Mouse (Mus musculus) C2C12 (cell line): ENCODE measurements around the gene Syne1. TPM values are rescaled to one million over a fixed set of nuclear protein-coding genes. Genes with fewer than 3 reads are reported as not detected.

Experiments
- H3K27me3 ChIP-seq: one replicate; pipeline ENCODE4 v1.6.1; 2011; ENCODE audit not compliant: control insufficient read depth, insufficient read depth, insufficient read length
- H3K36me3 ChIP-seq: one replicate; pipeline ENCODE4 v1.6.1; 2011; ENCODE audit not compliant: control insufficient read depth, insufficient read depth
- H3K4me3 ChIP-seq: one replicate; pipeline ENCODE4 v1.5.1; 2011; ENCODE audit warnings: mild to moderate bottlenecking, control low read depth; ENCODE audit not compliant: poor library complexity, insufficient read depth, severe bottlenecking
- H3K79me2 ChIP-seq: one replicate; pipeline ENCODE4 v1.6.1; 2011; ENCODE audit not compliant: control insufficient read depth, insufficient read depth
- H3K79me3 ChIP-seq: one replicate; pipeline ENCODE4 v1.6.1; 2011; ENCODE audit warnings: low read depth, control low read depth
- H3ac ChIP-seq: one replicate; pipeline ENCODE3; 2011; ENCODE audit warnings: low read depth; ENCODE audit not compliant: control insufficient read depth, insufficient read length
- CEBPB ChIP-seq: IDR thresholded peaks from one replicate; pipeline ENCODE4 v1.6.1; 2011; ENCODE audit warnings: low read depth, mild to moderate bottlenecking, control low read depth, moderate library complexity
- CTCF ChIP-seq: IDR thresholded peaks from one replicate; pipeline ENCODE4 v1.5.1; 2011; ENCODE audit not compliant: control insufficient read depth, insufficient read depth, insufficient read length
- FOSL1 ChIP-seq: IDR thresholded peaks from one replicate; pipeline ENCODE4 v1.8.0; 2011; ENCODE audit warnings: mild to moderate bottlenecking, low read length; ENCODE audit not compliant: poor library complexity, insufficient read depth, severe bottlenecking
- MAX ChIP-seq: IDR thresholded peaks from one replicate; pipeline ENCODE4 v1.6.1; 2011; ENCODE audit warnings: mild to moderate bottlenecking, control low read depth
- MYOD1 ChIP-seq: IDR thresholded peaks from one replicate; pipeline ENCODE4 v1.6.1; 2011; ENCODE audit warnings: low read depth; ENCODE audit not compliant: control insufficient read depth, insufficient read length
- MYOG ChIP-seq: IDR thresholded peaks from one replicate; pipeline ENCODE4 v1.6.1; 2011; ENCODE audit not compliant: control insufficient read depth, insufficient read length; ENCODE audit errors: extremely low read depth
- USF1 ChIP-seq: IDR thresholded peaks from one replicate; pipeline ENCODE4 v1.6.1; 2011; ENCODE audit warnings: low read depth, mild to moderate bottlenecking, control low read depth, moderate library complexity
- polyA plus RNA-seq: library from polyadenylated mRNA; unstranded; fragments of >200 nt; fragmentation: generic; extraction: Trizol; gene quantifications from one replicate; pipeline ENCODE4 v1.2.1, GENCODE M21; 2012; ENCODE audit warnings: missing spikeins

The Syne1 gene
- polyA plus RNA-seq, 1 experiment: 4.1 TPM

DNA sequence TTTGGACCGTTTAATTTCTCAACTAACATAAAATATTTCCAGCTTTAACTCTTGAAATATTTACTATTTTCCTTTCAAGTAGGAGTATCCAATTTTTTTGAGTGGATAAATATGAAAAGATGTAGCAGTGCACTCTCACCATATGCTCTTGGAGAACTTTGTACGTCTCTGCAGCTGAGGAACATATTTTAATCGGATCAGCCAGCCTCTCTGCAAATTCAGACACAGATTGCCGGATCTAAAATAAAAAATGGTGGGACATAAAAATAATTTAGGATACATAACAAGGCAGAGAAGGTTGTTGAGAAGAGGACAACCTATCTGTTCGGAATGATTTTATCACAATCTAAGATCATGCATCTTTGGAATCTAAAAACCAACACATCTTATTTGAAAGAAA is 218.5 kb downstream of the Syne1 start:
- H3ac ChIP-seq: no peak overlapping the region
- no peaks in the 10 kb centered on the region for H3K36me3 ChIP-seq
- no peak overlapping the region for H3K4me3 ChIP-seq
- TF ChIP-seq CEBPB (no peak), CTCF (no peak), MYOG (no peak), MYOD1 (no peak), FOSL1 (no peak), MAX (no peak), USF1 (no peak)
- H3K79me3 ChIP-seq: no peaks in the 10 kb centered on the region
- H3K27me3 ChIP-seq: no peaks in the 10 kb centered on the region
- H3K79me2 ChIP-seq: no peaks in the 10 kb centered on the region

DNA sequence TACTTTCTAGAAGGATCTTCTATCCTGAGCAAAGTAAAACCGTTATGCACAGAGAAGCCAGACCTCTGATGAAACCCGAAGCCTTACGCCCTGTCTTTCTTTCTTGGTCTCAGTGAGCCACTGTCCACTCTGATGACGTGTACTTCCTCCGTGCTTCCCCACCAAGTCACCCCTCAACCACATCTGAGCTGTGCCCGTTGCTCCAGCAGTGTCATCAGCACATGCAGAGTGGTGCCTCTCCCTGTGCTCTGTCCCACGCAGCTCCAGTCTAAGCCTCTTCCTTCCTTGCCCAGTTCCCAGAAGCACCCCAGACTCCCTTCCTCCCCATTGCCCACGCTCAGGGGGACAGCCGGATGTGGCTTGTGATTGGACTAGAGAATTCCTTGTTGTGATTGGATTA is 224.6 kb downstream of the Syne1 start:
- Histone ChIP-seq H3K27me3 (no peaks in the 10 kb centered on the region), H3ac (no peak overlapping the region), H3K79me2 (no peaks in the 10 kb centered on the region), H3K36me3 (no peaks in the 10 kb centered on the region), H3K79me3 (no peaks in the 10 kb centered on the region), H3K4me3 (no peak overlapping the region)
- TF ChIP-seq CTCF: no peak

DNA sequence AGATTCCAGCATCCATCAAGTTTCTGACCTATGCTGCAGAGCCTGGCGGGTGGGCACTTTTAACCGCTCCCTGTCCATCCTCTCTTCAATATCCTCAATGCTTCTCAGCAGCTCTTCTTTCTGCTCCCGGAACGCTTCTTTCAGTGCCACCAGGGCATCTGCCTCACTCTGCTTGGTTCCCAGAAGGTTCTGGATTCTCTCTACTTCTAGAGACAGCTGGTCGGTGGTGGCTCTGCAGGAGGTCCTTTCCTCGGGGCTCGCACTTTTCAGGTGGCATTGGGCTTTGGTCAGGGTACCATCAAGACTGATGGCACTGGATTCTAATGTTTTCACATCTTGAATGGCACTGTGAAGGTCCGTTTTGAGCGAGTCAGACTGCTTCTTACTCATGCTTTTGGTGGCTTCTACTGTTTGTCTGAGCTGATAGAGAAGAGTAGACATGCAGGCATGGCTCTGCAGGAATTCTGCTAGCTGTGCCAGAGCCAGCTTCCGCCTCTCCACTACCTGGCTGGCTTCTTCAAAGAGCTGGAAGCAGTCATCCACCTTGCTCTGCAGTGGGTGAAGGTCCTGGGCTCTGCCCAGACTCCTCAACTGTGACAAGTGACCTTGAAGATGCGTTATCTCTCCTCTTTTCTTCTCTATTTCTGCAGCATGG is 227.4 kb downstream of the Syne1 start:
- H3ac ChIP-seq: no peak overlapping the region
- no peak for TF ChIP-seq USF1
- no peaks in the 10 kb centered on the region for H3K36me3 ChIP-seq
- H3K27me3 ChIP-seq: no peaks in the 10 kb centered on the region
- H3K4me3 ChIP-seq: no peak overlapping the region
- H3K79me3 ChIP-seq: no peaks in the 10 kb centered on the region
- no peaks in the 10 kb centered on the region for H3K79me2 ChIP-seq

DNA sequence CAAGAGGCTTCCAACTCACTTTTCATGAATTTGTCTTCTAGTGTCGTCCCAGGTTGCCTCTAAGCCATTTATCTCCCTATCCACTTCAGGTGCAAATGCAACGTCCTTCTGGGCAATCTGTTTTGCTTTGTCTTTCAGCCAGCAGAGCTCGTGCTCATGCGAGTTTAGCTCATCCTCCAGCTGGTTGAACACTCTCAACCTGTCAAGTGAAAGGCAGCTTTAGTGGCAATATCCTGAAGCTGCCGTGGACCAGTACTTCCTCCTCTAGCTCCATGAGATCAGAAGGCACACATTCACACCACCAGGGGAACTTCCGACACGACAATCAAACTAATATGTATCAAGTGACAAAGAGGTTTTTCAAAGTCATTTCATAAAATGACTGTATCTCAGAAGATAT is 228.7 kb downstream of the Syne1 start:
- Histone ChIP-seq H3K79me3 (no peaks in the 10 kb centered on the region), H3K79me2 (no peaks in the 10 kb centered on the region), H3K4me3 (no peak overlapping the region), H3K27me3 (no peaks in the 10 kb centered on the region), H3ac (no peak overlapping the region), H3K36me3 (no peaks in the 10 kb centered on the region)
- no peak for TF ChIP-seq MYOG
- TF ChIP-seq CTCF: no peak
- TF ChIP-seq MAX: no peak
- TF ChIP-seq MYOD1: no peak
- no peak for TF ChIP-seq USF1
- no peak for TF ChIP-seq FOSL1

DNA sequence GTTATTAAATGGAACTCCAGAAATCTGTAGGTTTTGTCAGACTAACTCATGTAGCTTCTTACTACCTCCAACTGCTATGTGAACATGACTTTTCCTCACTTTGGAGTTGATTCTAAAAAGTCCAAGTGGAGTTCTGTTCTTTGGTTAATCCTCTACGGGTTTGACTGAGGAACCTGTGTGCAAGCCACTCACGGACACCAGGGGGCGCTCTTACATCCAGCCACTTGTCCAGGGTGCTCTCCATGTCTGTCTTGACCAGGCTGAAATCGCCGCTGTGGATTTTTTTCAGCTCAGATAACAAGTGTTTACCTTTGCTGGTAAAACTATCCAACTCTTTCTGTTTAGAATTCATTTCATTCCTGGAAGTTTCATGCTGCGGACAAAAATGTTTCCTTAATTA is 233.7 kb downstream of the Syne1 start:
- peak; percentile 31 for TF ChIP-seq CTCF
- no peak for TF ChIP-seq CEBPB
- Histone ChIP-seq H3ac (no peak overlapping the region), H3K36me3 (no peaks in the 10 kb centered on the region), H3K27me3 (no peaks in the 10 kb centered on the region), H3K4me3 (no peak overlapping the region), H3K79me3 (no peaks in the 10 kb centered on the region), H3K79me2 (no peaks in the 10 kb centered on the region)

DNA sequence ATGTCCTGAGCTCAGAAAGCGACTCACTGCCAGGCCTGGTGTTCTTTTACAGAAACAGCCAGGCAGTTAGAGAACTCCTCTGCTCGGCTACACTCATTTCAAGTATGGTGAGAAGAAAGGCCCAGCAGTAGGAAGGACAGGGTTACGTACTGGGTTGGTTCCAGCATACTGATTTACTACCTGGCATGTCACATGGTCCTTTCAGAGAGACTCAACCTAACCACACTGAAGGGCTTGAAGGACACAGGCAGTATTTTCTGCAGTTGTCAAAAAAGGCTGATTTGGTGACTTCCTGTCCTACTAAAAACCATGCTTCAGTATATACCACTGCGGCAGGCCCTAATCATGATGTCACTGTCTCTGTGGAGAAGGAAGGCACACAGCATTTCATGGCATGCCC is 238.8 kb downstream of the Syne1 start:
- H3ac ChIP-seq: no peak overlapping the region
- TF ChIP-seq CEBPB: no peak
- no peak for TF ChIP-seq MAX
- no peak for TF ChIP-seq MYOG
- no peak for TF ChIP-seq CTCF
- no peak for TF ChIP-seq MYOD1
- no peak for TF ChIP-seq FOSL1
- TF ChIP-seq USF1: no peak
- no peaks in the 10 kb centered on the region for H3K36me3 ChIP-seq
- H3K27me3 ChIP-seq: no peaks in the 10 kb centered on the region
- H3K79me2 ChIP-seq: no peaks in the 10 kb centered on the region
- no peak overlapping the region for H3K4me3 ChIP-seq
- H3K79me3 ChIP-seq: no peaks in the 10 kb centered on the region
